Mouse (Mus musculus): ENCODE measurements around the gene Gm21887. TPM values are rescaled to one million over a fixed set of nuclear protein-coding genes. Genes with fewer than 3 reads are reported as not detected.
"Not testable (repeated sequence)": the region's sequence is repeated elsewhere in the genome, so short reads cannot be mapped to it uniquely, and the experiment has no call there.

Gm21887 gene
- total RNA-seq, 2 experiments from 2014 or later = 291 to 417 TPM

DNA sequence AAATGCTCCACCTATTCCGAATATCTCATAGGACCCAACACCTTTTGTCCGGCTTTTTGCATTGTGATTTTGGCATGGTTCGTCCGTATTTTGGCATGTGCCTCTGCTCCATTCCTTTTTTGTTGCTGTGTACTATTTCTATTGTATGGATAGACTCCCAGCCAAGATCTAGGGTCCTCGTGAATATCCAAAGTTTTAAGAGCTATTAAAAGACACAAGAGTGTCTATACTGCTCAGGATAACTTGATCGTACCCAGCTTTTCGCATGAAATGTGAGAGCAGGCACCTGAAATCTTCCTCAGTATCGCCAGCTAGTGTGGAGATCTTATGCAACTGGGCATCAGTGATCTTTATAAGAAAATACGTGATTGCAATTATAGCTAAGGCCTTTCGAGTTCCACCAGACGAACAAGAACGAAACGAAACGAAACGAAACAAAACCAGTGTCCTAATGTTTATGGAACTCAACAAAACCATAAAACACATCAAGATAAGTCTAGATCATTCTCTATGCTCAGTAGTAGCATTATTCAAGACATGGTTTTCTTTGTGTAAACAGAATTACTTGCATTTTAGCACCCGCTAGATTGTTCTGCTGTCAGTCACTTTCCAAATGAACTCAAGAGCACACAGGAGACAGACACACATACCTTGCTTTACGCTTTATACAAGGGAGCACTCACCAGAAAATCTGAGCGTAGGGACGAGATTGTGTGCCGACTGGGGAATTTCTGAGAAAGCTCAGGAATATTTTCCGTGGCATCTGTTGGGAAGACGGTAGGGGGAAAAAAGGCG, 26.7 kb upstream of the Gm21887 start:
- intact Hi-C loops (cut with DNase I); DNase-seq: not testable (repeated sequence)

- intact Hi-C loops (cut with DNase I); DNase-seq: not testable (repeated sequence)
Observed at GRCm38 (mm10) chrX:169983401-169984165, 25.9 kb upstream of the Gm21887 start.

DNA sequence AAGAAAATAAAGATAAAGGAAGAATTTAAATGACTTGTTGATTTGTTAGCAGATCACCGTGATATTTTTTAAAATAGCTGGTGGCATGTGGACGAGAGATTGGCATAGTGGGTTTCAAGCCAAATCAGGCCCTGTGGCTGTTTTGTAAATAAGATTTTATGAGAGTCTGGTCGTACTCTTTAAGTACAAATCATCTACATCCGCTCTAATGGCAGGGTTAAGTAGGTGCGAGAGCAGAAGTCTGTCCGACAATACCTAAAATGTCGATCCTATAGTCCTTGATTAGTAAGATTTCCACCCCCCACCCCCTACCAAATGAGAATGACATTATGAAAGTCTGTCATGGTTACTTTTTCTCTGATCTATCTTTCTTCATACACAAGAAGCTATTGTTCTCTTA, 25.1 kb upstream of the Gm21887 start:
- intact Hi-C loops (cut with DNase I); DNase-seq: not testable (repeated sequence)

DNA sequence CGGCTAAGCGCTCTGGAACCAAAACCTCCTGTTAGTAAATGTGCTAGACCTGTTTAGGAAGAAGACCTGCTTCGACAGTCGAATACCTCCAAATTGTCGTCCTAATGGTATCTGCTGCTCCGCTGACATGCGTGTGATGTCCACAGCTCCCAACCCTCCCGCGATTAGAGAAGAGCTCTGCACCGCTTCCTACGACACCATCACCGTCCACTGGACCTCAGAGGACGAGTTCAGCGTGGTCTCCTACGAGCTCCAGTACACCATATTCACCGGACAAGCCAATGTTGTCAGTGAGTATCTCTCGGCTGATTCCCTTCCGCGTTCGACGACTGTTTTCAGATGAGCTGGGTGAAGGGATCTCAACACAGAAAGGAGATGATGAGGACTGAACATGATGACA, 24.6 kb upstream of the Gm21887 start:
- intact Hi-C loops (cut with DNase I); DNase-seq: not testable (repeated sequence)

DNA sequence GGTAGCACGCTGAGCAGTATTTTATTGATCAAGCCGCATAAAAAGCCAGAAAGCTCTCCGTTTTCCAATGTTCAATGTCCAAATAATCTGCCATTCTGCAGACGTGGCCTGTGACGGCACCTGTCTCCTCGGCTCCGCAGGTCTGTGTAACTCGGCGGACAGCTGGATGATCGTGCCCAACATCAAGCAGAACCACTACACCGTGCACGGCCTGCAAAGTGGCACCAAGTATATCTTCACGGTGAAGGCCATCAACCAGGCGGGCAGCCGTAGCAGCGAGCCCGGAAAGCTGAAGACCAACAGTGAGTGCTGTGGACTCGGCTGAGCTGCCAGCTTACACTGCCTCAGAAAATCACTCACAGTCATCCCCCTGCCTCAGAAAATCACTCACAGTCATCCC, 23.7 kb upstream of the Gm21887 start:
- DNase-seq; intact Hi-C loops (cut with DNase I): not testable (repeated sequence)

- peak; percentile 89 for DNase-seq
- intact Hi-C loops (cut with DNase I) = not testable (repeated sequence)
Observed at GRCm38 (mm10) chrX:169986519-169987367, 22.7 kb upstream of the Gm21887 start.

DNA sequence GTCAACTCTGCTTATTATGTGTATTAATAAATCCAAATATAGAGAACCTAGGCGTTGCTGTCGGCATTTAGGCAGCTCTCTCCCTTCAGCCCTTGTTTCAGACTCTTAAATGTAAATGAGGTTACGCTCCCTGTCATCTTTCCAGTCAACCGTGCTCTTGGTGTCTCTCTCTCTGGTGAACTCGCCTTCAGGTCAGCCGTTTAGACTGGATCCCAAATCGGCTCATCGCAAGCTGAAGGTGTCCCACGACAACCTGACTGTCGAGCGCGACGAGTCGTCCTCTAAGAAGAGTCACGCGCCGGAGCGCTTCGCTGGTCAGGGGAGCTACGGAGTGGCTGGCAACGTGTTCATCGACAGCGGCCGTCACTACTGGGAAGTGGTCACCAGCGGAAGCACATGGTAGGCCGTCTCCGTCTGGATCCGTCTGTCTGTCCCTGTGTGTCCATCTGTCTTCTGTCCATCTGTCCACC, 22.1 kb upstream of the Gm21887 start:
- intact Hi-C loops (cut with DNase I); DNase-seq: not testable (repeated sequence)

DNA sequence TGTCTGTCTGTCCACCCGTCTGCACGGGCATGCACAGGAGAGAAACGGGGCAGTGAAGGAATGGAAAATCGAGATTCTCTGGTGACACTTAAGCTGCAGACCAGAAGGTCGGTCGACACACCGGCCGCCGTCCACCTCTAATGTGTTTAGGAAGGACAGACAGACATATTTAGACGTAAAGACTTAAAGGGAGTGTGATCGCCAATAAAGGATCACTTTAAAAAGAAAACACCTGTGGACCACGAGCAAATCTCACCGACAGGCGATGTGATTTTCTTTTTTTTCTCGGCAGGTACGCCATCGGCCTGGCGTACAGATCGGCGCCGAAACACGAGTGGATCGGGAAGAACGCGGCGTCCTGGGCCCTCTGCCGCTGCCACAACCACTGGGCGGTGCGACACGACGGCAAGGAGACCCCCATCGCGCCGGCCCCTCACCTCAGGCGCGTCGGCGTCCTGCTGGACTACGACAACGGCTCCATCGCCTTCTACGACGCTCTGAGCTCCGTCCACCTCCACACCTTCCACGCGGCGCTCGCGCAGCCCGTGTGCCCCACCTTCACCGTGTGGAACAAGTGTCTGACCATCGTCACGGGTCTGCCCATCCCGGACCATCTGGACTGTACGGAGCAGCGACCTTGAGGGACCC, 20.8 kb upstream of the Gm21887 start:
- intact Hi-C loops (cut with DNase I); DNase-seq: not testable (repeated sequence)

GRCm38 (mm10) chrX:169989219-169989595, 20.3 kb upstream of the Gm21887 start:
- intact Hi-C loops (cut with DNase I); DNase-seq: not testable (repeated sequence)

DNA sequence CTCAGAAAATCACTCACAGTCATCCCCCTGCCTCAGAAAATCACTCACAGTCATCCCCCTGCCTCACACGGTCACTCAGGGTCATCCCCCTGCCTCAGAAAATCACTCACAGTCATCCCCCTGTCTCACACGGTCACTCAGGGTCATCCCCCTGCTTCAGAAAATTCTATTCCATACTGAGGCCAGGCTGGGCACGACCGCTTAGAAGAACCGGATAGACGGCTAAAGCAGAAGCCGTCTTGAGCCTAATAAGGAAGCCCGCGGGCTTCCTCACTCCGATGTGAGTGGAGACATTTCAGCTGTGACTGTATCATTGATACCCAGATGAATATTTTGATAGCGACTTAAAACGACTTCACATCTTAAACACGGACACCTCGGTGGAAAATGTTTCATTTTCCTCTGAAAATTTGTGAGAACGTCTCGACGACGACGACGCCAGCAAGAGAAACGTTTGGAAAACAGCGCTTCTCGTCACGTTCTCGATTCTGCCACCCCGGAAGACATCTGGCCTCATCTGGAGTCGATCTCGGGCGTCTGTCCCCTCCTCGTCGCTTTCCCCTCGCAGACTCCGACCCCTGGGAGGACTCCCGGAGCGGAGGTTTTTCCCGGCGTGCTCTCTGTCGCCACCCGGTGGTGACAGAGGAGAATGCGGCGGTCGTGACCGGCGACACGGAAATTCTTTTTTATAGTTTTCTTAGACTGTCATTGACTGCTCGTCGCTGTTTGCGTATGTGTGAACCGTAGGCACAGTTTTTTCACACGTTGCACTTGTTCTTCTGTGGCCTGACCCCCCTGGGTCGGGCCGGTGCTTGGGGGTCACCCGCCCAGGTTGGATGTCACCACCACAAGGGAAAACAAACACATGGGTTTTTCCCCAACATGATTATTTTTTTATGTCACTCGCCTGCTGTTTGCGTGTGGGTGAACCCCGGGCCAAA, 19.5 kb upstream of the Gm21887 start:
- peak; percentile 74 for DNase-seq
- intact Hi-C loops (cut with DNase I) = loop anchor here (2.0 kb wide), 1 partner anchor 15 kb away; no protein-coding TSS in a partner anchor

- intact Hi-C loops (cut with DNase I) = loop anchor here (1.0 to 2.0 kb wide), 2 partner anchors 8 to 14 kb away; no protein-coding TSS in a partner anchor
- peak; percentile 100 for DNase-seq
Observed at GRCm38 (mm10) chrX:169991128-169991873, 18.2 kb upstream of the Gm21887 start.

- DNase-seq; intact Hi-C loops (cut with DNase I): not testable (repeated sequence)
Observed at GRCm38 (mm10) chrX:169992086-169992930, 17.2 kb upstream of the Gm21887 start.

DNA sequence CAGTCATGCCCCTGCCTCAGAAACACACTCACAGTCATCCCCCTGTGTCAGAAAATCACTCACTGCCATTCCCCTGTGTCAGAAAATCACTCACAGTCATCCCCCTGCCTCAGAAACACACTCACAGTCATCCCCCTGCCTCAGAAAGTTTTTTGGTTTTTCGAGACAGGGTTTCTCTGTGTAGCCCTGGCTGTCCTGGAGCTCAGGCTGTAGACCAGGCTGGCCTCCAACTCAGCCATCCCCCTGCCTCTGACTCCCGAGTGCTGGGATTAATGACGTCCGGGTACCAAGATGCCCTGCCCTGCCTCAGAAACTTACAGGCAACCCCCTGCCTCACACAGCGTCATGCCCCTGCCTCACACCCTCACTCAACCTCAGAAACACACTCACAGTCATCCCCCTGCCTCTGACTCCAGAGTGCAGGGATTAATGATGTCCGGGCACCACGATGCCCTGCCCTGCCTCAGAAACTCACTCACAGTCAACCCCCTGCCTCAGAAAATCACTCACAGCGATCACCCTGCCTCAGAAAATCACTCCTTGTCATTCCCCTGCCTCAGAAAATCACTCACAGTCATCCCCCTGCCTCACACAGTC, 16.4 kb upstream of the Gm21887 start:
- intact Hi-C loops (cut with DNase I); DNase-seq: not testable (repeated sequence)

- DNase-seq; intact Hi-C loops (cut with DNase I): not testable (repeated sequence)
Observed at GRCm38 (mm10) chrX:169994011-169994865, 15.2 kb upstream of the Gm21887 start.

DNA sequence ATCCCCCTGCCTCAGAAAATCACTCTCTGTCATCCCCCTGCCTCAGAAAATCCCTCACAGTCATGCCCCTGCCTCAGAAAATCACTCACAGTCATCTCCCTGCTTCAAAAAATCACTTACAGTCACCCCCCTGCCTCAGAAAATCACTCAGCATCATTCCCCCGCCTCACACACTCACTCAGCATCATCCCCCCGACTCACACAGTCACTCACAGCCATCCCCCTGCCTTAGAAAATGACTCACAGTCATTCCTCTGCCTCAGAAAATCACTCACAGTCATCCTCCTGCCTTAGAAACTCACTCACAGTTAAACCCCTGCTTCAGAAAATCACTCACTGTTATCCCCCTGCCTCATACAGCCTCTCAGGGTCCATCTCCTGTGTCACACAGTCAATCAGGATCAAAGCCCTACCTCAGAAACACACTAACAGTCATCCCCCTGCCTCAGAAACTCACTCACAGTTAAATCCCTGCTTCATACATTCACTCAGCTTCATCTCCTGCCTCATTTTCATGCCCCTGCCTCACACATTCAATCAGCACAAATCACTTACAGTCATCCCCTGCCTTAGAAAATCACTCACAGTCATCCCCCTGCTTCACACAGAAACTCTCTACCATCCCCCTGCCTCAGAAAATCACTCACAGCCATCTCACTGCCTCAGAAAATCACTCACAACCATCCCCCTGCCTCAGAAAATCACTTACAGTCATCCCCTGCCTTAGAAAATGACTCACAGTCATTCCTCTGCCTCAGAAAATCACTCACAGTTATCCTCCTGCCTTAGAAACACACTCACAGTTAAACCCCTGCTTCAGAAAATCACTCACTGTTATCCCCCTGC, 14.4 kb upstream of the Gm21887 start:
- DNase-seq = not testable (repeated sequence)

More for the DNA sequence above, 14.4 kb upstream of the Gm21887 start:
- intact Hi-C loops (cut with DNase I) = not testable (repeated sequence)
